Mouse (Mus musculus): Measurements from ENCODE around the gene Gm20403.

GRCm38 (mm10) chr12:55013626-55014398, 27.5 kb upstream of the Gm20403 start, which contains the start of gene Baz1a:
- TF ChIP-seq CTCF (conservative IDR thresholded peaks at IDR 0.05; ENCODE audit: insufficient read depth, insufficient read length, low read depth, low read length) (no peak), POLR2A (IDR thresholded peaks at IDR 0.05; ENCODE audit: low read depth, low read length) (no peak)

All from kidney, adult 2 months (tissue).